Mouse (Mus musculus): ENCODE results near the gene Gabrb1.

DNA sequence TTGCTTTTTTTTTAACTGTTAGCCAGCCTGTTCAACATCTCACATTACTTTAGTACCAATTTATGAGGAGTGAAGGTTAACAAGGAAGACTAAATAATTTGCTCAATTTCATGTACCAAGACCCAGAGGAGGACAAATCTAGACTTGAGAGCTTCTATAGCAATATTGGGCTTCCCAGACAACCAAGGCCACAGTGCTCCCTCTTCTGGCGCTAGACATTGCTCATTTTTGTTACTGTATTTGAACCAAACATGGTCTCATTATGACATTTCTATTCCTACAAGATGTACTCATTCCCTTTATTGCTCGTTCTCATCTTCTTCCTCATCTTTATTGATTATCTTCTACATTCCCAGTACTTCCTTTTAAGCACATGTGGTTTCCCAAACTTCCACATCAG is 307.6 kb downstream of the Gabrb1 start:
- TF ChIP-seq CTCF (IDR thresholded peaks at IDR 0.05; ENCODE audit: low read depth, low read length): no peak
- no peak for TF ChIP-seq TAL1 (conservative IDR thresholded peaks at IDR 0.05; ENCODE audit: low read depth, low read length)

Data from G1E (cell line).